Mouse (Mus musculus) gonadal fat pad, adult 2 months (tissue): ENCODE data around the gene Rps15. TPM values are rescaled to one million over a fixed set of nuclear protein-coding genes. Genes with fewer than 3 reads are reported as not detected.

Experiments
- DNase-seq: peaks from one replicate; pipeline ENCODE4 v3.0.0-alpha.2; 2012; ENCODE audit warnings: low read depth
- polyA plus RNA-seq: library from polyadenylated mRNA; depleted of rRNA; stranded (reverse); fragments of >200 nt; gene quantifications from 2 replicates; pipeline ENCODE4 v1.2.3, GENCODE M21; 2012; rRNA removed

Rps15 gene
- polyA plus RNA-seq, 1 experiment: 1,586 TPM

GRCm38 (mm10) chr10:80341491-80342304 is 49.4 kb downstream of the Rps15 start:
- no peak for DNase-seq

- DNase-seq: no peak
Measured at GRCm38 (mm10) chr10:80342305-80342748, 50.1 kb downstream of the Rps15 start.

GRCm38 (mm10) chr10:80342749-80343424 is 50.6 kb downstream of the Rps15 start:
- DNase-seq: no peak

GRCm38 (mm10) chr10:80343425-80343895 is 51.2 kb downstream of the Rps15 start:
- DNase-seq: no peak

Other genes with a start within 250 kb of the Rps15 start
- 721 and 1,178 TPM in 2 replicates for gene Gpx4, start 245.3 kb upstream of the Rps15 start, polyA plus RNA-seq
- gene Sbno2, start 186.9 kb upstream of the Rps15 start, polyA plus RNA-seq: 32.3 and 38.6 TPM in 2 replicates
- gene Stk11, start 176.7 kb upstream of the Rps15 start, polyA plus RNA-seq: 108 TPM in 2 replicates
- 561 and 619 TPM in 2 replicates for gene Atp5d, start 153.8 kb upstream of the Rps15 start, polyA plus RNA-seq
- 32.6 and 47.3 TPM in 2 replicates for gene Cbarp, start 151.6 kb upstream of the Rps15 start, polyA plus RNA-seq
- 35.1 and 46.4 TPM in 2 replicates for gene Midn, start 144.2 kb upstream of the Rps15 start, polyA plus RNA-seq
- 159 and 198 TPM in 2 replicates for gene Cirbp, start 126.5 kb upstream of the Rps15 start, polyA plus RNA-seq
- 9.3 and 13.7 TPM in 2 replicates for gene 1600002K03Rik, start 119.5 kb upstream of the Rps15 start, polyA plus RNA-seq
- 3.2 and 4.0 TPM in 2 replicates for gene Efna2, start 113.0 kb upstream of the Rps15 start, polyA plus RNA-seq
- 52.5 and 54.1 TPM in 2 replicates for gene Mum1, start 66.0 kb upstream of the Rps15 start, polyA plus RNA-seq
- 335 and 336 TPM in 2 replicates for gene Ndufs7, start 43.3 kb upstream of the Rps15 start, polyA plus RNA-seq
- 252 and 295 TPM in 2 replicates for gene Gamt, start 31.4 kb upstream of the Rps15 start, polyA plus RNA-seq
- 43.5 and 68.3 TPM in 2 replicates for gene Dazap1, start 31.0 kb upstream of the Rps15 start, polyA plus RNA-seq
- 1.4 and 1.5 TPM in 2 replicates for gene Apc2, start 3.5 kb downstream of the Rps15 start, polyA plus RNA-seq
- 55.9 and 62.7 TPM in 2 replicates for gene 2310011J03Rik, start 28.1 kb downstream of the Rps15 start, polyA plus RNA-seq
- gene Pcsk4, start 37.0 kb downstream of the Rps15 start, polyA plus RNA-seq: 10.4 and 10.6 TPM in 2 replicates
- gene Reep6, start 37.5 kb downstream of the Rps15 start, polyA plus RNA-seq: 28.7 and 51.2 TPM in 2 replicates
- gene Adamtsl5, start 56.0 kb downstream of the Rps15 start, polyA plus RNA-seq: 11.2 and 18.2 TPM in 2 replicates
- gene Plk5, start 64.0 kb downstream of the Rps15 start, polyA plus RNA-seq: 0.57 and 0.93 TPM in 2 replicates
- gene Mex3d, start 95.2 kb downstream of the Rps15 start, polyA plus RNA-seq: 13.3 and 19.1 TPM in 2 replicates
- gene Mbd3, start 107.1 kb downstream of the Rps15 start, polyA plus RNA-seq: 145 and 160 TPM in 2 replicates
- gene Uqcr11, start 114.4 kb downstream of the Rps15 start, polyA plus RNA-seq: 1,967 and 2,574 TPM in 2 replicates
- 56.8 and 63.8 TPM in 2 replicates for gene Tcf3, start 141.2 kb downstream of the Rps15 start, polyA plus RNA-seq
- not detected in 2 replicates for gene Onecut3, start 202.4 kb downstream of the Rps15 start, polyA plus RNA-seq
- 9.0 and 9.6 TPM in 2 replicates for gene Atp8b3, start 246.7 kb downstream of the Rps15 start, polyA plus RNA-seq